Mouse (Mus musculus): ENCODE measurements around the gene Mttp. TPM values are rescaled to one million over a fixed set of nuclear protein-coding genes. Genes with fewer than 3 reads are reported as not detected.

The Mttp gene
- polyA plus RNA-seq, 1 experiment from 2014 or later, result 6.8 TPM

DNA sequence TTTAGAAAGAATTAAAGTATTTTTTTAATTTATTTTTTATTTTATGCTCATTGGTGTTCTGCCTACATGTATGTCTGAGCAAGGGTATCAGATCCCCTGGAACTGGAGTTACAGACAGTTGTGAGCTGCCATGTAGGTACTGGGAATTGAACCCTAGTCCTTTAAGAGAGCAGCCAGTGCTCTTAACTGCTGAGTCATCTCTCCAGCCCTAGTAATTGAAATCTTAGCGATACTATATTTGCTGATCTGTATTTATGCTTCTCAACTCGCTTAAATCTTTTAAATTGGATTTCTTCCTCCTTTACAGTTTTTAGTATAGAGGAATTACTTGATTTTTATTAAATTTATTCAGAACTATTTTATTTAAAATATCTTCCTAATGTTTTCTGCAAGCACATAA, 103.8 kb downstream of the Mttp start:
- DNase-seq (no peak), ATAC-seq (ENCODE audit: insufficient read depth) (no peak)
- TF ChIP-seq CTCF (IDR thresholded peaks at IDR 0.05; ENCODE audit: low read depth), result no peak
- no peaks in the 10 kb centered on the region for H3K4me1 ChIP-seq (ENCODE audit: insufficient read depth)
- no peaks in the 10 kb centered on the region for H3K36me3 ChIP-seq (ENCODE audit: insufficient read depth)
- H3K9ac ChIP-seq, result no peak overlapping the region
- WGBS, result 66% methylated on average over 2 of the region's 2 CpGs
- no peak overlapping the region for H3K4me3 ChIP-seq (ENCODE audit: low read depth, low read length)
- no peak overlapping the region for H3K4me2 ChIP-seq
- H3K27ac ChIP-seq (ENCODE audit: low read depth), result no peak overlapping the region
- no peaks in the 10 kb centered on the region for H3K27me3 ChIP-seq (ENCODE audit: insufficient read depth, low read length)
- peaks cover 5% of the 10 kb centered on the region; the same call in 1 of the 2 replicates for H3K9me3 ChIP-seq (ENCODE audit: low read depth, low read length)

Other genes starting within 250 kb of the Mttp start
- gene Lamtor3, start 226.5 kb downstream of the Mttp start, polyA plus RNA-seq (2014; fragmentation: Nextera tagmentation; extraction: Ambion mirVana), result 97.2 and 103 TPM in 2 replicates
- 8.0 and 8.1 TPM in 2 replicates for gene Dapp1, start 163.4 kb downstream of the Mttp start, polyA plus RNA-seq (2014; fragmentation: Nextera tagmentation; extraction: Ambion mirVana)
- 0.21 and 0.31 TPM in 2 replicates for gene 1110002E22Rik, start 79.9 kb downstream of the Mttp start, polyA plus RNA-seq (2014; fragmentation: Nextera tagmentation; extraction: Ambion mirVana)
- 0.19 TPM in 1 of 2 replicates, not detected in the other for gene Gm5105, start 77.6 kb downstream of the Mttp start, polyA plus RNA-seq (2014; fragmentation: Nextera tagmentation; extraction: Ambion mirVana)
- 13.8 and 14.2 TPM in 2 replicates for gene Trmt10a, start 1.5 kb downstream of the Mttp start, polyA plus RNA-seq (2014; fragmentation: Nextera tagmentation; extraction: Ambion mirVana)
- gene 4930579F01Rik, start 48.9 kb upstream of the Mttp start, polyA plus RNA-seq (2014; fragmentation: Nextera tagmentation; extraction: Ambion mirVana), result 0.37 TPM in 1 of 2 replicates, not detected in the other
- 0.30 and 0.55 TPM in 2 replicates for gene Adh7, start 72.8 kb upstream of the Mttp start, polyA plus RNA-seq (2014; fragmentation: Nextera tagmentation; extraction: Ambion mirVana)
- gene Adh1, start 116.0 kb upstream of the Mttp start, polyA plus RNA-seq (2014; fragmentation: Nextera tagmentation; extraction: Ambion mirVana), result 883 and 968 TPM in 2 replicates
- gene Adh6a, start 168.3 kb upstream of the Mttp start, polyA plus RNA-seq (2014; fragmentation: Nextera tagmentation; extraction: Ambion mirVana), result 0.14 and 0.62 TPM in 2 replicates
- gene Adh6b, start 196.8 kb upstream of the Mttp start, polyA plus RNA-seq (2014; fragmentation: Nextera tagmentation; extraction: Ambion mirVana), result 0.30 TPM in 1 of 2 replicates, not detected in the other